Mouse (Mus musculus) MEL-GATA-1-ER (cell line): ENCODE measurements around the gene Lpar1.

Experiments used
- DNase-seq: peaks from one replicate; pipeline ENCODE4 v3.0.0-alpha.2; 2012; ENCODE audit warnings: low read depth; ENCODE audit errors: extremely low read depth

Gene Lpar1

DNA sequence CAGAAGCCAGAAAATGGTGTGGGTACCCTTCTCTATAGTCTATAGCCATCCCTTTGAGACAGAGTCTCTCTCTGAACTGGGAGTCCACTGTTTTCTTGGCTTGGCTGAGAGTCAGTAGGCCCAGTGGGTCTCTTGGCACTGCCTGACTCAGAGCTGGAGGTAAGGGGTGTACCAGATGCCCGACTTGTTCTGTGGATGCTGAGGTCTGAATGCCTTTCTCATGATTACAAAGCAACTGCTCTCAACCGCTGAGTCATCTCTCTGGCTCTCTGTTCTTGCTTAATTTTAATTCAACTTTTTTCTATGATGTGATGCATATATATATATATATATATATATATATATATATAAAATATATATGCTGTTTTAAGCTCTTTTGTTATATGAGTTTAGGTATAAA is 91.1 kb downstream of the Lpar1 start:
- DNase-seq: no peak

DNA sequence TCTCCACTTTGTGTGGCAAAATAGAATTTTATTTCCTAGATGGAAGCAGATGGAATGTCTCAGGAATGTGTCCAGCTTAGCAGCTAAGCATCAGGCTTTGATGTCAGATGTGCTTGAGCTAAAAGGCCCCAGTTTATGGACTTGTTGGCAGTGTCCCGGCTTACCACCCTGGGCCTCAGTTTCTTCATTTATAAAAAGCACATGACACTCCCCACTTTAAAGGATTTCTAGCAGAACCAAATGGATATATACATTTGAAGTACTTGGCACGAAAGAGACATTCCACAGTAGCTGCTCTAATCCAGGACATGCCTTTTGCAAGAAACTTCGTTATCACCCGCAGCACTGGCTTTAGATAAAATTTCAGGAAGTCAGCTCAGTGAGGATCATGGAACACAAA is 100.4 kb downstream of the Lpar1 start:
- no peak for DNase-seq

DNA sequence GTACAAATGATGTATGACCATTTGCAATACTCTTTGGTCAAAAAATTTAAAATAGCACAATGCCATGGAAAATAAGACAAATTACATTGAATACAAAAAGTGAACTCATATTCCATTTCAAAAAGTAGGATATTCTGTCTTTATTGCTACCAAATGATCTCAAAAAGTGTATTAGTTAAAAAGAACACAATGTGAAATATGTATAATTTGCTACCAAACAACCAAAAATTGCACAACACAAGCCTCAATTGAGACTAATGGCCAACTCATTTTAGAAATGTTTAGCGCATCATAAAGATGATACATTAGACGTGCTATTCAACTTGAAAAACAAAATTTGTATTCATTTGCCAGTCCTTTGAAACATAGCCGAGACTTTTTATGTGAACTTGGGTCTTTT is 104.9 kb downstream of the Lpar1 start:
- DNase-seq: no peak

DNA sequence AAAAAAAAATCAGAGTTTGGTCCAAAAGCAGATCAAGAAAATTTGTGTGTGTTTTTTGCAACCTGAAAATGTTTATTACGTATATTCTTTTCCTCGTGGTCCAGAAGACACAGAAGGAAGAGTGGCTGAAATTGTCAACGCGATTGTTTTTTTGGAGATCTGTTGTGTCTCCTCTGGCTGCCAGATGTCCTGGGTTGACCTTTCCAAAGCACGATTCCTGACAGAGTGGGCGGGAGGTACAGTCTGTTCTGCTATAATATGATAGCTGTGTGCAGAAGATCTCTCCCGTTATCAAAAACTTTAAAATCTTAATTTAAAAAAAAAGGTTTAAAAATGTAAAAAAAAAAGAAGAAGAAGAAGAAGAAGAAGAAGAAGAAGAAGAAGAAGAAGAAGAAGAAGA is 105.9 kb downstream of the Lpar1 start:
- no peak for DNase-seq

DNA sequence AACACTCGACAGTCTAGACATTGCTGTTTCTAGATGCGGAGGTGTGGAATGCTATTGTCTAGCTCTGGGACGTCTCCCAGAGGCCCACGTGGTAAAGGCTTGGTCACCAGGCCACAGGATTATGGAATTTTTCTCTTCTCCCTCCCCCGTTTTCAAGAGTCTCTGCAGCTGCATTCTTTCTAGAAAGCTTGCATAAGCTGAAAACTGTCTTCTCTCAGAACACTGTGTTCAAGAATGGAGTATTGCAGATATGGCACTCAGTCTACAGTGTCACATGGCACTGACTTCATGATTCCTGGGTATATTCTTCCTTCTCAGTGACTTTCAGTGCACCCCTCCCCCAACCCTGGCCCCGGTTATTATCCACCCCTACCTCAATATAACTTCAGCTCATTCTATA is 107.9 kb downstream of the Lpar1 start:
- no peak for DNase-seq

DNA sequence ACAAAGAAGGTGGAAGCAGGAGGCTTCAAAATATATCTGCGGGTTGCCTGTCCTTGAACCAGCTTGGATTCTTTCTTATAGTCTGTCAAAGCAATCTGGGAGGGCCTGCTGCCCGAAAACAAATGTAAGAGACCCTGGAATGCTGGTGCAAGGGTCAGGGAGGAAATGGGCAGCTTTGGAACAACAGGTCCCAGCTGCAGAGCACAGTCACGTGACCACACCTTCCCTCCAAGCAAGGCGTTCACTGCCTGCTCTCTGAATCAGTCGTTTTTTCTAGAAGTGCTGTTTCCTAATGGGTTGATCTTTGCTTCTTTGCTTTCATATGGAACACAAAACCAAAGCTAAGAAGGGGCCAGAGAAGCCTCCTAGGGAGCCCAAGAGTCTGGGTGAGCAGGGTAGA is 111.4 kb downstream of the Lpar1 start:
- no peak for DNase-seq

DNA sequence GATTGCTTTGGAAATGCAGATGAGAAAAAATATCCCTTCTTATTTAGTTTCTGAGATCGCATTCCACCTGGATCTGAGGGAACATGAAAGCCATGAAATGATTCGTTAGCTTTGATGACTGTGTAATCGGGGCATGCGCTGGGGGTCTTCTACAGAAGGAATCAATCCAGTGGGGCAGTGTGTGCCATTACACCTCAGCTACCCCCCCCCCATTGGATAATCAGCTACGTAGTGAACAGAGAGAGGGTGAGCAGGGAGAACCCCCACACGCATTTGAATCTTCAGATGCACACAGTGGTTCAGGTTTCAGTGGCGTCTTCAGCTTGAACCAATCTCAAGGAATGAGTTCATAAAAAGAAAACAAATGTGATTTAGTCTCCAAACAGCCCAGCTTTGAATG is 115.0 kb downstream of the Lpar1 start:
- no peak for DNase-seq

DNA sequence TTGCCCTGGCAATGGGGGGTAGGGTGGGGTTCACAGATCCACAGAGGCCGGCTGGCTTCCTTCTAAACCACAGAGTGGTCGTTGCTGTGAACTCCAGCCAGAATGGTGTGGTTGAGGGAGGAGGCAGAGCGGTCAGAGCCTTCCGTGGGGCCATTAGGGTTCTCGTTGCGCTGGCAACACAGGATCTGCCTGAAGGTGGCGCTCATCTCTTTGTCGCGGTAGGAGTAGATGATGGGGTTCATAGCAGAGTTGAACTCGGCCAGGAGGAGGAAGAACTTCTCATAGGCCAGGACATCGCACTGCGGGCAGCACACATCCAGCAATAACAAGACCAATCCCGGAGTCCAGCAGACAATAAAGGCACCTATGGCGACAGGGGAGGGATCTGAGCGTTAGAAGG is 116.4 kb downstream of the Lpar1 start:
- DNase-seq: no peak

DNA sequence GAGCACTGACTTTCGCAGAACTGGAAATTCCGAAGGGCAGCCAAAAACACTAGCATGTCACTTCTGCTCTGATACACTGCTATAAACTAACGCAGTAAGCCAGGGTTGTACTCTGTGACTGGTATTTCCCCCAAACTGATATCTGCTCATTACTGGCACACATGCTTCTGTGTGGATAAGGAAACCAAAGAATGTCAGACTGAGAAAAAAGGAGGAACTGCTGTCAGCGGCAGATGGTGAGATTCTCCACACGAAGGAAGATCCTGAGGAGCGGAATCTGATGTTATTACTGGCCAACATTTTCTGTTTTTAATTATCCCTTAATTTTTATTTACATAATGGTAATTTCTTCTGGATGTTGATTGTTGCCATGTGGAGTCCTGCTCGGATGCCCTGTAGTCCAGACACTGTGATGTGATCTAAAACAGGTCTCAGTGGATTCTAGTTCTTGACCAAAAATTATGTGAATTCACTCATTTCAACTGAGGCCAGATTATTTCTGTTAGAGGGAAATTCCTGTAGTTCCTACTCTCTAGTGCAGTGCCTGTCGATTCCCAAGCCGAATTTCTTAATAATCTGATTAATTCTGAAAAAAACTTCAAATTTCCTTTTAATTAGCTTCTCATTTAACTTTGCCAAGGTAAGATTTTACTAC is 130.3 kb downstream of the Lpar1 start:
- peak; percentile 10 for DNase-seq

DNA sequence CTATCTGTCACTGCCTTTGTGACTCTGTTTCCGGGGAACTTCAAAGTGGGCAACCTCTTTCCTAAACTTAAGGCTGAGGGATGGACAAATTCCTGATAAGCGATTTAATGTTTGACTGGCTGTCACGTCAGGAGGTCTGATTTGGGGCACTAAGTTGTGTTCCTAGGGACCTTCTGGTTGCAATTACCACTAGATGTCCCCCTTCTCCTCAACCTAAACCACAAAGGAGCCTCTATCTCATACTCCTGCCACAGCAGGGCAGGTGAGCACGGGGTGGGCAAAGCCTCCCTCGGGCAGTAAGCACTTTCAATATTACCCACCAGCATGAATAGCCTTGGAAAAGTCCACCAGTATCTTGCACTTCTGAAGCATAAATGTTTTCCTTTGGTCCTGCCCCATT is 134.5 kb downstream of the Lpar1 start:
- DNase-seq: no peak

DNA sequence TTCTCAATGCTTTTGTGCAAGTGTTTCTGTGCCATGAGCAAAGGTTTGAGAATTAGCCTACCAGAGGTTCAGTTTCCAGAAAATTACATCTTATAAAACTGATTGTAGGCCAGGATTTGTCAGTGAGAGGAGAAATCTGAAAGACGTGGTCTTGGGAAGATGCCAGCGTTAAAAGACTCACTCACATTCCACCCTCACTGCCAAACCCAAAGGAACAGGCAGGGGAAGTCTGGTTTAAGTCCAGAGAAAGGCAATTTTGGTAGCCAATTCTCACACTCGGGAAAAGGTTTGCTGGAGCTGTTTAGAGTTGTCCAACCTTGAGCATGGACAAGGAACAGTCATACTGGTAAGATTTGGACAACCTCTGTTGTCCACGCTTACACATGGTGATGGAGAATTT is 136.4 kb downstream of the Lpar1 start:
- DNase-seq: no peak

DNA sequence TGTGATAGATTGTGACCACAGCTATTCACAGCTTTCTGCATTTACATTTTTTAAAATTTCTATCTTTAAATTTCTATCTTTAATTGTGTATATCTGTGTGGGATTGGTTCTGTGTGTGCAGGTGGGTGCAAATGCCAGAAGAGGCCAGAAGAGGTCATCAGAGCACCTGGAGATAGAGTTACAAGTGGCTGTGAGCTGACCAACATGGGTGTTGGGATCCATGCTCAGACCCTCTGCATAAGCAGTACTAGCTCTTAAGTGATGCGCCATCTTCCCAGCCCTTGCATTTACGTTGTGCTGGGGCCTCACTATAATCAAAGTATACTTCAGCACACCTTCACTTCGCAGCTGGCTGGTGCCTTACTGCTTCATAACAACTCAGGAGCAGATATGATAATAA is 138.2 kb downstream of the Lpar1 start:
- no peak for DNase-seq

DNA sequence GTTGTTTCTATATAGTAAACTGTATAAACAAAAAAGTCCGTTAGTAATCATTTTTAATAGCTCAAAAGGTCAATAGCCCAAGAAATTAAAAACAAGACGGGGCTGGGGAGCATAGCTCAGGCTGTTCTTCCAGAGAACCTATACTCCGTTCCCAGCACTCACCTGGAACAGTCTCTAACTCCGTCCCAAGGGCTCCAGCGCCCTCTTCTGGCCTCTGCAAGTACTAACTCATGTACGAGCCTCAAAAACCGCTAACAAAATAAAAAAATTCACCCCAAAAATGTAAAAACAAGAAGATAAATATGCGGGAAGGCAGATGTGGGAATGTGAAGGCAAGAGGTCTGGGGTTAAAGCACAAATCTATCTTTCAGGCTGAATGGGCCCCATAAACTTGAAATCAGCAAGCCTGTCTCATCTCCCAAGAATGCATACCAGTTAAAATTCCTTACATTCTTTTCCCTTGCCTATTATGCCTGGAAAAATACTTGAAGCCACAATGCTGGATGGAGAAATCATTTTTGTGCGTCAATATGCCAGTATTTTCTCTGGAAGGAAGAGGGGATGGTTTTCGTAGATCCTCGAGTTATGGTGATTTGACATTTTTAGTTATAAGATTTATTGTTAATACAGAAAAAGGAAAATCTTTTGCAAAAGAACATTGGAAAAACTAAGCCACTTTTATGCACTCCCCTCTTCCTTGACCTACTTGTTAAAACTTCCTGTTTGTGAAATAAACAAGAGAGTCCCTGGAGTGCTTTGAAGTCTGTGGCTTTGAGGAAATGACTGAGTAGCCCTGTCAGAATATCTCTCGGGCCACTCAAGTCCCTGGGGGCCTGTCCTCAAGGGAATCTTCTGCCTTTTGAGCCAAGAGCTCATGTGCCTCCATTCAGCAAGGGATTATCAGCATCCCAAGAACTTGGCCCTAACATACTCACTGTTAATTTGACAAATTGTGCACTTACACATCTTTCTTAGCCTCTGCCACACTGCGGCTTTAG is 140.2 kb downstream of the Lpar1 start:
- DNase-seq: no peak

DNA sequence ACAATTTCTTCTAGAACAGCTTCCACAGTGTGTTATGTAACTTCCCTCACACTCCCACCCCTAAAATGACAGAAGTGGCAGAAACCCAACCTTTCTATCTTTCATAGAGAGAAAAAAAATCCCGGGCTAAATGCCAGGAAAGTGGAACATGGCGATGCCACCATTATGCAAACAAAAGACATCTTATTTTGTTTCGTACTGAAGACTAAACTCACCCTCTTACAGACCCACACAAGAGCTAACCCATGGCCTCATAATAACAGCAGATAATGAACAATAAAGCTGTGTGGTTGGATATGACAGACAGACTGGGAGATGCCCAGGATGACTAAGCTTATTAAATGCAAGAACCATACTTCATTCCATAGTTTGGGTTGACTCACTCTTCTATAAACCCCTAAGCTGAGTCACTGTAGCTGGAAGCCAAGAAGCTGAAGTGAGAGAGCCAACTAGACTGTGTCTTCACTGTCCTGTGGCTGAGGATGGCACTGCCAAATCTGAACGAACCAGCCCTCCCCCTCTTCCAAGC is 151.7 kb downstream of the Lpar1 start:
- DNase-seq: no peak

DNA sequence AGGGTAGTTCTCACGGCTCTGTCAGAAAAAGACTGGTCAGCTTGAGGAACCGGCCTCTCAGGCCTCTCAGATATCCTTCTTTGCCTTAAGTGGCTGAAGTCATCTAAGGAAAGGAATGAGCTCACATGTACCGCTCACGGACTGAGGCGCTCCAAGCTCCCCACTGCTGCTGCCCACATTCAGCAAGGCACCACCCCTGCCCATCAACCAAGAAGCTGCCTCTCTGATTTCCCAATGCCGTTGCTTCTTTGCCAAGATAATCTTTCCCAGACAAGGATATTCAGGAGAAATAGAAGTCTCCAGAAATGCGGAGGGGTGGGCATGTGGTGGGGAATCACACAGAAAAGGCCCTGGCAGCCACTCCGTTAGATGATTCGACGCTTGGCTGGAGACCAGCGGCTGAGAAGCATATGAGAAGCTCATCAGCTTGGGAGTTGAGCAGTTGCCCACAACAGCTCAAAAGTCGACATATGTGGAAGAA is 152.8 kb downstream of the Lpar1 start:
- no peak for DNase-seq
